Mouse (Mus musculus) midbrain, postnatal 0 days (tissue): Measurements from ENCODE around the gene Cdc20b. TPM values are rescaled to one million over a fixed set of nuclear protein-coding genes. Genes with fewer than 3 reads are reported as not detected.

Source experiments
- ATAC-seq: fragments of 200-750 bp; cut with Nextera tagmentation; 2 replicates; pipeline ENCODE4 v1.8.0; 2017; ENCODE audit warnings: moderate number of reproducible peaks, mild to moderate bottlenecking, moderate TSS enrichment, moderate library complexity; ENCODE audit not compliant: low FRiP score
- DNase-seq: peaks from one replicate; pipeline ENCODE4 v3.0.0-alpha.2; 2015; ENCODE audit warnings: low spot score
- H3K27ac ChIP-seq: fragments of 300-500 bp; sonication (generic); 2 replicates; pipeline ENCODE4 v1.5.1; 2014; ENCODE audit warnings: low read depth, mild to moderate bottlenecking, low read length, mixed read lengths
- H3K27me3 ChIP-seq: fragments of 300-500 bp; sonication (generic); 2 replicates; pipeline ENCODE4 v1.6.1; 2014; ENCODE audit warnings: low read length, control low read depth, mixed read lengths; ENCODE audit not compliant: insufficient read depth
- H3K36me3 ChIP-seq: fragments of 300-500 bp; sonication (generic); 2 replicates; pipeline ENCODE4 v1.6.1; 2014; ENCODE audit warnings: low read length, control low read depth, mixed read lengths; ENCODE audit not compliant: insufficient read depth
- H3K4me1 ChIP-seq: fragments of 300-500 bp; sonication (generic); 2 replicates; pipeline ENCODE4 v1.6.1; 2014; ENCODE audit warnings: mild to moderate bottlenecking, control low read depth, antibody characterized with exemption, low read length, mixed read lengths; ENCODE audit not compliant: insufficient read depth
- H3K4me2 ChIP-seq: fragments of 300-500 bp; sonication (generic); 2 replicates; pipeline ENCODE4 v1.6.1; 2014; ENCODE audit warnings: low read depth, mild to moderate bottlenecking, low read length, mixed read lengths; ENCODE audit not compliant: poor library complexity, severe bottlenecking
- H3K4me3 ChIP-seq: fragments of 300-500 bp; sonication (generic); 2 replicates; pipeline ENCODE4 v1.5.1; 2014; ENCODE audit warnings: low read depth, mild to moderate bottlenecking, low read length, moderate library complexity
- H3K9ac ChIP-seq: fragments of 300-500 bp; sonication (generic); replicated peaks from 2 replicates; pipeline ENCODE4 v1.6.1; 2014; ENCODE audit warnings: mild to moderate bottlenecking, low read length, moderate library complexity, mixed read lengths; ENCODE audit not compliant: poor library complexity, severe bottlenecking
- H3K9me3 ChIP-seq: fragments of 300-500 bp; sonication (generic); 2 replicates; pipeline ENCODE4 v1.6.1; 2016; ENCODE audit warnings: low read length, control low read depth
- CTCF ChIP-seq: IDR thresholded peaks from 2 replicates; pipeline ENCODE4 v1.5.1; 2016; ENCODE audit warnings: antibody characterized with exemption, mild to moderate bottlenecking
- WGBS: fragments of 180-500 bp; shearing (Covaris S2); extraction: QIAGEN DNeasy Blood & Tissue Kit; methylation state at CpG from one replicate; pipeline ENCODE4 v1.1.7; 2014; 5-methylcytosine and 5-hydroxymethylcytosine counted together
- polyA plus RNA-seq: library from polyadenylated mRNA; unstranded; fragments of >200 nt; fragmentation: Nextera tagmentation; extraction: Ambion mirVana; gene quantifications from 2 replicates; pipeline ENCODE4 v1.2.1, GENCODE M21; 2015
- total RNA-seq: library from RNA; depleted of rRNA; stranded (reverse); fragments of >200 nt; gene quantifications from 2 replicates; pipeline ENCODE4 v1.2.3, GENCODE M21; 2014; rRNA removed

Gene Cdc20b
- total RNA-seq (1.7 and 2.0 TPM in 2 replicates), polyA plus RNA-seq (0.15 and 0.18 TPM in 2 replicates)

DNA sequence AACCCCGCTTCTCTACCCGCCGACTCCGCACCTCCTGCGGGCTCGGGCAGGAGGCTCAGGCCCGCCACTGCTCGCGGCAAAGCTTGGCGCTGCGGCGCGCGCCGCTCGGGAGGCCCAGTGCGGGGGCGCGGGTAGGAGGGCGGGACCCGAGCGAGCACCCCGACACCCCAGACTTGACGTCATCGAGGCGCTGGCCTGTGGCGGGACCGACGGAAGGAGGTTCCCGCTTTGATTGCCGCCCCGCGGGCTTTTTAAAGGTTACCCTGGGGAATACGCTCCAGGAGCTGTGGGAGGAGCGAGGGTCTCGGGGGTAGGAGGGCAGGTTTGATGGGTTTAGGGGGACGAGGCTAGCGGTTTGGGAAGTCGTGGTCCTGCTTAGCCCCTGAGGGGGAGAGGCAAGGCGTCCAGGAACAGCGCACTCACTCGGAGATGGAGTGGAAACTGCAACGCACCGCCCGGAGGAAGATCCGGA lies at the start of gene Cdc20b:
Cdc20b (plus strand) TSS at position 162 of the 472 bp plus-strand sequence.
- Histone ChIP-seq H3K9ac (peak within 1 kb of the TSS; percentile 34), H3K4me1 (0 out of 2 replicates have a peak, but pooled peaks cover 5% of the 10 kb centered on the region), H3K4me3 (peak within 1 kb of the TSS; percentile 44), H3K36me3 (no peaks in the 10 kb centered on the region), H3K27me3 (peaks cover 4% of the 10 kb centered on the region; the same call in 1 of the 2 replicates), H3K9me3 (no peaks in the 10 kb centered on the region), H3K27ac (no peak within 1 kb of the TSS), H3K4me2 (peak within 1 kb of the TSS; percentile 78)
- DNase-seq (peak; percentile 9), ATAC-seq (no peak)
- TF ChIP-seq CTCF = no peak
- WGBS = 1% methylated on average over 46 of the region's 46 CpGs

- WGBS = 10% methylated on average over 18 of the region's 18 CpGs
Observed at GRCm38 (mm10) chr13:112985605-112986450, 49.1 kb upstream of the Cdc20b start.

DNA sequence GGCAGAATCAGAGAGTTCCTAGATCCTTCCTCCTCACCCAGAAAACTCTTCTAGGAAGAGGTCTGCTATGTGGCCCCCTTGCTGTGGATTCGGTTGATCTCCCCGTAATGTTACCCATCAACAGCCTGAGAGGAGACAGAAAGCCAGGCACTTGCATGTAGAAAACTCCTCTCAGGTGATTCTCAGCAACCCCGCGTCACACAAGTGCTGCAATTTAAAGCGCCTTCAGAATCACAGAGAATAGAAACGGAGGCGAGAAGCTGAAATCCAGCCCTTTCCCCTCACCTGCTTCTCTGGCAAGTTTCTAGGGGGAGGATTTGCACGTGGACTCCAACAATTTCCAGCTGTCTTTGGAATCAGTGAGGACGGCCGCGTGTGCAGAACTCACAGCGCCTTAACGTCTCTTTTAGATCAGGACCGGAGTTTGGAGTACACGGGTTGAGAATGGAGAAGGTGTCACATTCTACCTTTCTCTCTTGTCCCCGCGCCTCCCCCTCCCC lies 48.4 kb upstream of the Cdc20b start:
- Histone ChIP-seq H3K36me3 (no peaks in the 10 kb centered on the region), H3K9me3 (no peaks in the 10 kb centered on the region), H3K27ac (no peak overlapping the region), H3K4me1 (no peaks in the 10 kb centered on the region), H3K9ac (no peak overlapping the region), H3K4me2 (peak overlapping the region; percentile 96; the same call in 1 of the 2 replicates), H3K27me3 (peaks cover 48% of the 10 kb centered on the region), H3K4me3 (peak overlapping the region; percentile 58; the same call in 1 of the 2 replicates)
- no peak for DNase-seq
- TF ChIP-seq CTCF = no peak
- ATAC-seq = no peak
- WGBS = 1% methylated on average over 17 of the region's 17 CpGs

More at GRCm38 (mm10) chr13:112985605-112986450, 49.1 kb upstream of the Cdc20b start:
- Histone ChIP-seq H3K36me3 (no peaks in the 10 kb centered on the region), H3K4me1 (no peaks in the 10 kb centered on the region), H3K27me3 (peaks cover 42% of the 10 kb centered on the region), H3K9ac (no peak overlapping the region), H3K27ac (no peak overlapping the region), H3K9me3 (no peaks in the 10 kb centered on the region), H3K4me2 (0 out of 2 replicates have a peak overlapping the region, but pooled peaks have one; percentile 96), H3K4me3 (no peak overlapping the region)
- no peak for ATAC-seq
- DNase-seq = no peak
- no peak for TF ChIP-seq CTCF

DNA sequence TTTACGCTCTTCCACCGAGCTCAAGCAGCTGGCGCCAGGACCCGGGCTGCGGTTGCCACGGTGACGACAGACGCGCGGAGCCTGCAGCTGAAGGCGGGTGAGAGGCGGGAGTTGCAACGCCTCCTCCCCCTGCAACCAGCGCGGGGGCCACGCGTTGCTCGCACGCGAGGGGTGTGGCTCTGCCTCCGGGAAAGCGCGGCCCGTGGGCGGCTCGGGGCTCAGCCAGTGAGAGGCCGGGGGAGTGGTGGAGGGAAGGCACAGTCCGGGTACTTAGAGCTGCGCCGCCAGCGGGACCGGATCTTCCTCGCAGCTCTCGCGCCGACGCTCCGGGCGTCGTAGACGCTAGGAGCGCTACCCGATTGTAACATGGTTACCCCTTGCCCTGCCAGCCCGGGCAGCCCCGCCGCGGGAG lies 47.4 kb upstream of the Cdc20b start, which contains the start of gene Ccno:
Ccno (plus strand) TSS at position 271 of the 412 bp plus-strand sequence.
- DNase-seq (peak; percentile 95), ATAC-seq (peak; percentile 95)
- H3K4me1 ChIP-seq = no peaks in the 10 kb centered on the region
- no peaks in the 10 kb centered on the region for H3K36me3 ChIP-seq
- H3K27ac ChIP-seq = no peak within 1 kb of the TSS
- peaks cover 50% of the 10 kb centered on the region for H3K27me3 ChIP-seq
- peak within 1 kb of the TSS; percentile 96 for H3K4me2 ChIP-seq
- WGBS = 1% methylated on average over 45 of the region's 47 CpGs
- 0 out of 2 replicates have a peak, but pooled peaks have one; percentile 1 for TF ChIP-seq CTCF
- peak within 1 kb of the TSS; percentile 58 for H3K4me3 ChIP-seq
- no peaks in the 10 kb centered on the region for H3K9me3 ChIP-seq
- H3K9ac ChIP-seq = peak within 1 kb of the TSS; percentile 46

DNA sequence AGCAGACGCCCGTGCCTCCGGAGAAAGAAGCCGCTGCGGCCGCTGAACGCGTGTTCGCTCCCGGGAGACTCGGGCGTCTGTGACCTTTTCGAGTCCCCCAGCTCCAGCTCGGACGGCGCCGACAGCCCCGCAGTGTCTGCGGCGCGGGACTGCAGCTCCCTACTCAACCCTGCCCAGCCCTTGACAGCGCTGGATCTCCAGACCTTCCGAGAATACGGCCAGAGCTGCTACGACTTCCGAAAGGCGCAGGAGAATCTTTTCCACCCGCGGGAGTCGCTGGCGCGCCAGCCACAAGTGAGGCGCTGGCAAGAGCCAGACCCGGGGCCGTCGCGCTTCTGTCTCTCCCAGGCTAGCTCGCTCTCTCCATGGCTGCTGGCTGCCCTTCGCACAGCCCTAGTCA lies 46.9 kb upstream of the Cdc20b start:
- H3K4me1 ChIP-seq = no peaks in the 10 kb centered on the region
- peak; percentile 33 for DNase-seq
- peak; percentile 64 for ATAC-seq
- 1% methylated on average over 39 of the region's 39 CpGs for WGBS
- H3K27me3 ChIP-seq = peaks cover 51% of the 10 kb centered on the region
- H3K9ac ChIP-seq = peak overlapping the region; percentile 46
- peak overlapping the region; percentile 58 for H3K4me3 ChIP-seq
- H3K36me3 ChIP-seq = no peaks in the 10 kb centered on the region
- H3K9me3 ChIP-seq = no peaks in the 10 kb centered on the region
- H3K27ac ChIP-seq = no peak overlapping the region
- peak overlapping the region; percentile 96 for H3K4me2 ChIP-seq
- TF ChIP-seq CTCF = peak; percentile 11; the same call in 1 of the 2 replicates
